Mouse (Mus musculus) cortical plate, adult 2 months (tissue): ENCODE measurements around the gene Gemin5.
A peak's percentile ranks its signal among the peaks of the same experiment; 100 is the strongest.

ENCODE experiments used
- CTCF ChIP-seq: fragments of 200-500 bp; IDR thresholded peaks from 2 replicates; pipeline ENCODE4 v1.5.1; 2011; ENCODE audit warnings: mild to moderate bottlenecking, control low read depth, low read length; ENCODE audit not compliant: insufficient read depth; ENCODE audit errors: extremely low read depth
- POLR2A ChIP-seq: fragments of 200-500 bp; IDR thresholded peaks from 2 replicates; pipeline ENCODE4 v1.6.1; 2011; ENCODE audit warnings: mild to moderate bottlenecking, low read length, control low read depth; ENCODE audit not compliant: insufficient read depth; ENCODE audit errors: extremely low read depth

DNA sequence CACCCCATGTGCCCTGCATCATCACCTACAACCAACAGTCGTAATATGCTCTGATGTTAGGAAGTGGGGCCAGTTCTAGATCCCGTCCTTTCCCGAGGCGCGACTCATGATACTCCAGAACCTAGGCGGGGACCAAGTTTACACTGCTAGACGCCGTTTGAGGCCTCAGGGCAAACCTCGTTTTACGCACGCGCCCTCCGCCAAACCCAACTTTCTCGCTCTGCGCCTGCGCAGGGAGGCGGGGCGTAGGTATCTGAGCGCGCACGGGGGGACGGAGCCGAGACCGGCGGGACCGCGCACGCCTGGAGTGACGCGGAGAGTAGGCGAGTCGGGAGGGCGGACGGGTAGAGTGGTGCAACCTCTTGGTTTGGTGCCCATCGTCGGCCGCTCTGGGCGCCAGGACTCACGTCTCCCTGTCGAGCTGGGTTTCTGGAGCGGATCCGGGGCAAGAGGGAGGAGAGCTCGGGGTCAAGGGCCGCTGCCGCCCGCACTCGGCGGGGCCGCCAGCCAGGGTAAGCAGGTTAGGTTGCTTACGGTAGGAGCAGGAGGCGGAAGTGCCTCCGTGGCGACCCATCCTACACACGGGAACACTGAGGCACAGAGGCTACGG is 64.5 kb downstream of the Gemin5 start, which contains the start of gene Cnot8:
- no peak for TF ChIP-seq CTCF
- TF ChIP-seq POLR2A = peak; percentile 91
